Mouse (Mus musculus): ENCODE results near the gene Akr1c6. TPM values are rescaled to one million over a fixed set of nuclear protein-coding genes. Genes with fewer than 3 reads are reported as not detected.

Akr1c6 gene
- total and polyA plus RNA-seq, 2 experiments from 2014 or later, result not detected

GRCm38 (mm10) chr13:4465641-4466040, 31.5 kb downstream of the Akr1c6 start:
- no peaks in the 10 kb centered on the region for H3K36me3 ChIP-seq (ENCODE audit: insufficient read depth, low read length)
- ATAC-seq (ENCODE audit: low FRiP score) (no peak), DNase-seq (ENCODE audit: low spot score) (no peak)
- no peak overlapping the region for H3K27ac ChIP-seq (ENCODE audit: low read depth, low read length)
- TF ChIP-seq CTCF (IDR thresholded peaks at IDR 0.05), result no peak
- no peak overlapping the region for H3K4me3 ChIP-seq (ENCODE audit: low read depth, low read length)
- H3K4me1 ChIP-seq (ENCODE audit: insufficient read depth, low read length), result no peaks in the 10 kb centered on the region
- no peak overlapping the region for H3K4me2 ChIP-seq (ENCODE audit: low read depth, low read length, poor library complexity, severe bottlenecking)
- no peaks in the 10 kb centered on the region for H3K27me3 ChIP-seq (ENCODE audit: insufficient read depth, low read length)
- H3K9me3 ChIP-seq (ENCODE audit: low read length), result no peaks in the 10 kb centered on the region
- 95% methylated on average over 2 of the region's 2 CpGs for WGBS
- H3K9ac ChIP-seq (replicated peaks; ENCODE audit: low read length, poor library complexity, severe bottlenecking), result no peak overlapping the region

GRCm38 (mm10) chr13:4467896-4468295, 33.8 kb downstream of the Akr1c6 start:
- Histone ChIP-seq H3K4me2 (ENCODE audit: low read depth, low read length, poor library complexity, severe bottlenecking) (no peak overlapping the region), H3K27me3 (ENCODE audit: insufficient read depth, low read length) (no peaks in the 10 kb centered on the region), H3K4me1 (ENCODE audit: insufficient read depth, low read length) (no peaks in the 10 kb centered on the region), H3K9me3 (ENCODE audit: low read length) (no peaks in the 10 kb centered on the region), H3K9ac (replicated peaks; ENCODE audit: low read length, poor library complexity, severe bottlenecking) (no peak overlapping the region), H3K27ac (ENCODE audit: low read depth, low read length) (no peak overlapping the region), H3K4me3 (ENCODE audit: low read depth, low read length) (no peak overlapping the region), H3K36me3 (ENCODE audit: insufficient read depth, low read length) (no peaks in the 10 kb centered on the region)
- ATAC-seq (ENCODE audit: low FRiP score) (no peak), DNase-seq (ENCODE audit: low spot score) (no peak)
- WGBS, result 71% methylated on average over 1 of the region's 1 CpGs
- TF ChIP-seq CTCF (IDR thresholded peaks at IDR 0.05), result no peak

Other genes starting within 250 kb of the Akr1c6 start
- 1.8 TPM in 1 of 2 replicates, not detected in the other for gene Akr1c13, start 243.2 kb upstream of the Akr1c6 start, total RNA-seq (2014; rRNA removed)
- gene Akr1c13, start 243.2 kb upstream of the Akr1c6 start, polyA plus RNA-seq (2015; fragmentation: Nextera tagmentation; extraction: Ambion mirVana), result 1.1 and 1.5 TPM in 2 replicates
- gene Akr1c19, start 205.6 kb upstream of the Akr1c6 start, total RNA-seq (2014; rRNA removed), result 3.6 and 5.2 TPM in 2 replicates
- 7.6 TPM in 2 replicates for gene Akr1c19, start 205.6 kb upstream of the Akr1c6 start, polyA plus RNA-seq (2015; fragmentation: Nextera tagmentation; extraction: Ambion mirVana)
- gene Akr1c12, start 154.9 kb upstream of the Akr1c6 start, total RNA-seq (2014; rRNA removed), result not detected in 2 replicates
- 0.17 and 0.29 TPM in 2 replicates for gene Akr1c12, start 154.9 kb upstream of the Akr1c6 start, polyA plus RNA-seq (2015; fragmentation: Nextera tagmentation; extraction: Ambion mirVana)
- not detected in 2 replicates for gene Akr1c20, start 89.0 kb downstream of the Akr1c6 start, total RNA-seq (2014; rRNA removed)
- gene Akr1c20, start 89.0 kb downstream of the Akr1c6 start, polyA plus RNA-seq (2015; fragmentation: Nextera tagmentation; extraction: Ambion mirVana), result not detected in 2 replicates
- not detected in 2 replicates for gene Akr1c21, start 139.8 kb downstream of the Akr1c6 start, total RNA-seq (2014; rRNA removed)
- not detected in 2 replicates for gene Akr1c21, start 139.8 kb downstream of the Akr1c6 start, polyA plus RNA-seq (2015; fragmentation: Nextera tagmentation; extraction: Ambion mirVana)
- gene Akr1e1, start 174.9 kb downstream of the Akr1c6 start, total RNA-seq (2014; rRNA removed), result 7.3 and 9.7 TPM in 2 replicates
- 28.4 and 30.7 TPM in 2 replicates for gene Akr1e1, start 174.9 kb downstream of the Akr1c6 start, polyA plus RNA-seq (2015; fragmentation: Nextera tagmentation; extraction: Ambion mirVana)

All from midbrain, postnatal 0 days (tissue).